Mouse (Mus musculus) hindbrain, embryonic 13.5 days (tissue): ENCODE results near the gene Slc25a44. TPM values are rescaled to one million over a fixed set of nuclear protein-coding genes. Genes with fewer than 3 reads are reported as not detected.
A peak's percentile ranks its signal among the peaks of the same experiment; 100 is the strongest.

Source experiments
- ATAC-seq: fragments of 200-750 bp; cut with Nextera tagmentation; 2 replicates; pipeline ENCODE4 v1.8.0; 2017; ENCODE audit warnings: moderate TSS enrichment; ENCODE audit not compliant: low FRiP score
- H3K27ac ChIP-seq: fragments of 300-500 bp; sonication (generic); 2 replicates; pipeline ENCODE4 v1.5.1; 2015; ENCODE audit warnings: inconsistent platforms, mild to moderate bottlenecking, moderate library complexity
- H3K27me3 ChIP-seq: fragments of 300-500 bp; sonication (generic); 2 replicates; pipeline ENCODE4 v1.6.1; 2015; ENCODE audit warnings: mild to moderate bottlenecking, inconsistent platforms
- H3K36me3 ChIP-seq: fragments of 300-500 bp; sonication (generic); 2 replicates; pipeline ENCODE4 v1.6.1; 2015; ENCODE audit warnings: mild to moderate bottlenecking, inconsistent platforms
- H3K4me1 ChIP-seq: fragments of 300-500 bp; sonication (generic); replicated peaks from 2 replicates; pipeline ENCODE4 v1.6.1; 2015; ENCODE audit warnings: inconsistent platforms
- H3K4me2 ChIP-seq: fragments of 300-500 bp; sonication (generic); 2 replicates; pipeline ENCODE4 v1.6.1; 2015; ENCODE audit warnings: inconsistent platforms, mild to moderate bottlenecking, moderate library complexity
- H3K4me3 ChIP-seq: fragments of 300-500 bp; sonication (generic); 2 replicates; pipeline ENCODE4 v1.5.1; 2015; ENCODE audit warnings: mild to moderate bottlenecking, inconsistent platforms
- H3K9ac ChIP-seq: fragments of 300-500 bp; sonication (generic); 2 replicates; pipeline ENCODE4 v1.6.1; 2015; ENCODE audit warnings: mild to moderate bottlenecking, inconsistent platforms
- H3K9me3 ChIP-seq: fragments of 300-500 bp; sonication (generic); 2 replicates; pipeline ENCODE4 v1.6.1; 2016; ENCODE audit warnings: inconsistent platforms
- WGBS: fragments of 180-500 bp; shearing (Covaris S2); methylation state at CpG from one replicate; pipeline ENCODE4 v1.1.7; 2015; 5-methylcytosine and 5-hydroxymethylcytosine counted together
- polyA plus RNA-seq: library from polyadenylated mRNA; unstranded; fragments of >200 nt; fragmentation: Nextera tagmentation; extraction: Ambion mirVana; gene quantifications from 2 replicates; pipeline ENCODE4 v1.2.1, GENCODE M21; 2015

Gene Slc25a44
- polyA plus RNA-seq, 1 experiment from 2014 or later = 32.5 TPM

DNA sequence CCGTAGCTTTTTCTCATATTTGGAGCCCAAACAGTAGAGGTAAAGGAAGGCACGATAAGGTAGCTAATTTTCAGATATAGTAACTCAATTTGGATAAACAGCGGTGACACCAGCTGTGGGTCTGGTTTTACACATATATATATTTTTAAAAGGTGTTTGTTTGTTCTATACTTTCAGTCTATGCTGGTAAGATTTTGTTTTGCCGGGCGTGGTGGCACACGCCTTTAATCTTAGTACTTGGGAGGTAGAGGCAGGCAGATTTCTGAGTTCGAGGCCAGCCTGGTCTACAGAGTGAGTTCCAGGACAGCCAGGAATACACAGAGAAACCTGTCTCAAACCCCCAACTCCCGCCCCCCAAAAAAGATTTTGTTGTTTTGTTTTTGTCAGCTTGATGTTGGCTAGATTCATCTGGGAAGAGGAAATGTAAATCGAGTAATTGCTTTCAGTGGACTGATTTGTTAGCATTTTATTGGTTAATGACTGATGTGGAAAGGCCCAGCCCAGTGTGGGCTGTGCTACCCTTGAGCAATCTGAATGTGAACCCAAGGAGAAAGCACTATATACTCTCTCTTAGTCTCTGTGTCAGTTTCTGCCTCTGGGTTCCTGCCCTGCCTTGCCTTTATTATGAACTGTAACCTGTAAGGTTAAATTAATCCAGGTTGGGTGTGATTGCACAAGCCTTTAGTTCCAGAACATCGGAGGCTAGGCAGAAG is 925 bp upstream of the Slc25a44 start:
- 0 out of 2 replicates have a peak overlapping the region, but pooled peaks have one; percentile 37 for H3K4me2 ChIP-seq
- H3K27me3 ChIP-seq = no peaks in the 10 kb centered on the region
- no peak overlapping the region for H3K27ac ChIP-seq
- ATAC-seq = no peak
- peaks cover 33% of the 10 kb centered on the region for H3K4me1 ChIP-seq
- H3K9ac ChIP-seq = no peak overlapping the region
- WGBS = 89% methylated on average over 10 of the region's 10 CpGs
- no peaks in the 10 kb centered on the region for H3K9me3 ChIP-seq
- H3K36me3 ChIP-seq = peaks cover 8% of the 10 kb centered on the region
- no peak overlapping the region for H3K4me3 ChIP-seq

GRCm38 (mm10) chr3:88425330-88425689 is 371 bp upstream of the Slc25a44 start:
- H3K4me2 ChIP-seq = peak overlapping the region; percentile 37; the same call in 1 of the 2 replicates
- no peaks in the 10 kb centered on the region for H3K27me3 ChIP-seq
- H3K4me3 ChIP-seq = peak overlapping the region; percentile 79; the same call in 1 of the 2 replicates
- H3K36me3 ChIP-seq = peaks cover 14% of the 10 kb centered on the region
- ATAC-seq = no peak; the same call in 1 of the 2 replicates
- H3K9me3 ChIP-seq = no peaks in the 10 kb centered on the region
- H3K9ac ChIP-seq = no peak overlapping the region
- 12% methylated on average over 2 of the region's 2 CpGs for WGBS
- H3K27ac ChIP-seq = 0 out of 2 replicates have a peak overlapping the region, but pooled peaks have one; percentile 91
- peaks cover 33% of the 10 kb centered on the region for H3K4me1 ChIP-seq

DNA sequence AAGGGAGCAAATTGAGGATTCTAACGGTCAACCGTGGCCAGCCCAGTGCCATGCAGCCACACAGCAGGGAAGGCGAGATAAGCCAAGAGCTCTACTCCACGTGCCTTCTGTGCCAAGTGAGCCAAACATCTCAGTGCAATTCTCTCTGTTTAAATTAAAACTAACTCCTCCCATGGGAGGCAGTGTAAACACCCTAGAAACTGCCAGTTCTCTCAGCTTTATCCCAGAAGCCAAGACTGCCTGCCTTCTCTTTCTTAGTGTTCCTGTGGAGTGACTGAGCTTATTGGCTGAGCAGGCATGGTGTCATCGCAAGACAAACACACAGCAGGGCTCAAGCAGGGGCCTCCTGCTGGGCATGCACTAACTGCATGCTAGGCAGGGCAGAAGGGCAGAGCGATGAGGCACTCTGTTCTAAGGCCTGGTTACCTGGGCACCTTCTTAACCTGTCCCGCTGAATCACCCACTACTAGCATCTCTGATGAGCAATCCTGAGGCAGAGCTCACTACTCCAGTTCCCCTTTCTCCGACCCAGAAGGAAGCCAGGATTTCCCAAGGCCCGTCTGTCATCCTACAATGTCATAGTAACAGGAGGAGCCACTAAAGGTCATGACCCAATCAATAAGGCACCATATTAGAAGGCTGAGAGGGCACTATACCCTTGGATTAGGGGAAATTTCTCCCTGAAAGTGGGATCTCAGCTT is 2.8 kb downstream of the Slc25a44 start:
- Histone ChIP-seq H3K4me3 (no peak overlapping the region; the same call in 1 of the 2 replicates), H3K4me1 (peaks cover 52% of the 10 kb centered on the region), H3K27me3 (no peaks in the 10 kb centered on the region), H3K9ac (peak overlapping the region; percentile 56), H3K36me3 (peaks cover 44% of the 10 kb centered on the region), H3K4me2 (peak overlapping the region; percentile 17), H3K27ac (no peak overlapping the region), H3K9me3 (no peaks in the 10 kb centered on the region)
- ATAC-seq = no peak
- WGBS = 35% methylated on average over 9 of the region's 9 CpGs

DNA sequence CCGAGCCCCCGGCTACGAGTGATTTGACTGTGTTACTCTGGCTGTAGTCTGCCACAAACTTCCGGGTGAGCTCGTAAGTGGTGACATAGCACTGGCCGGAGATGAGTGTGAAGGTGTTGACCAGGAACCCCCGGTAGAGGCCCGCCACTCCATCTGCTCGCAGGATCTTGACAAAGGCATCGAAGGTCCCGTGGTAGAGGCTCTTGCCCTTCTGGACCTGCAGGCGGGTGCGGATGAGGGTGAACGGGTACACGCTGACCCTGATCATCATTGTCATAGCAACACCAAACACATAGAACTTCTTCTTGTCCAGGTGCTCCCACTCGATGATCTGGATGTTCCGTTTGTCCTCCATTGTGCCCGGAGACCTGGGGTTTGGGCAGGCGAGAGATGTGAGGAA is 4.2 kb downstream of the Slc25a44 start:
- Histone ChIP-seq H3K4me1 (peaks cover 52% of the 10 kb centered on the region), H3K9me3 (no peaks in the 10 kb centered on the region), H3K36me3 (peaks cover 58% of the 10 kb centered on the region), H3K9ac (no peak overlapping the region), H3K4me2 (no peak overlapping the region), H3K27me3 (no peaks in the 10 kb centered on the region), H3K27ac (no peak overlapping the region), H3K4me3 (no peak overlapping the region)
- 96% methylated on average over 19 of the region's 19 CpGs for WGBS
- no peak for ATAC-seq

- H3K9me3 ChIP-seq = no peaks in the 10 kb centered on the region
- no peak overlapping the region for H3K4me3 ChIP-seq
- peaks cover 36% of the 10 kb centered on the region for H3K4me1 ChIP-seq
- H3K9ac ChIP-seq = no peak overlapping the region
- H3K4me2 ChIP-seq = no peak overlapping the region
- H3K27me3 ChIP-seq = no peaks in the 10 kb centered on the region
- no peak overlapping the region for H3K27ac ChIP-seq
- ATAC-seq = no peak
- 88% methylated on average over 6 of the region's 6 CpGs for WGBS
- H3K36me3 ChIP-seq = peaks cover 85% of the 10 kb centered on the region
These were observed 6.9 kb downstream of the Slc25a44 start for GRCm38 (mm10) chr3:88418016-88418415.

DNA sequence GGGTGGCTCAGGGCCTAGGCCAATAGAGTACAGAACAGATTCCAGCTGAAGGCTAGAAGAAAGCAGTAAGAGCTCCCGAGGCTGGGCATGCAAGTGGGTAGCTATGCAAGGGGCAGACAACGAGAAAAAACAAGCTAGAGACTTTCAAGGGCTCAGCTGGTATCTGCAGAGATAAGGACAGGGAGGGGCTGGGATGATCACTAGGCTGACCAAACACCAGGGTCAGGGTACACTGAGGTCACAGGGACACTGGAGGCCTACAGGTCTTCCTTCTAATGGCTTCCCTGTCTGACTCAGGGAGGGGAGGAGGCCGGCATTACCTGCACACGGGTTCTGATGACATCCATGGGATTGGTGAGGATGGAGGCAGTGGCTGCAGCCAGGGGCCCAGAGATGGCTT is 9.3 kb downstream of the Slc25a44 start:
- peak overlapping the region; percentile 3; the same call in 1 of the 2 replicates for H3K9ac ChIP-seq
- peaks cover 95% of the 10 kb centered on the region for H3K36me3 ChIP-seq
- no peak for ATAC-seq
- H3K27ac ChIP-seq = no peak overlapping the region
- H3K9me3 ChIP-seq = no peaks in the 10 kb centered on the region
- peaks cover 25% of the 10 kb centered on the region for H3K4me1 ChIP-seq
- no peaks in the 10 kb centered on the region for H3K27me3 ChIP-seq
- H3K4me3 ChIP-seq = no peak overlapping the region
- WGBS = 89% methylated on average over 4 of the region's 4 CpGs
- H3K4me2 ChIP-seq = no peak overlapping the region

DNA sequence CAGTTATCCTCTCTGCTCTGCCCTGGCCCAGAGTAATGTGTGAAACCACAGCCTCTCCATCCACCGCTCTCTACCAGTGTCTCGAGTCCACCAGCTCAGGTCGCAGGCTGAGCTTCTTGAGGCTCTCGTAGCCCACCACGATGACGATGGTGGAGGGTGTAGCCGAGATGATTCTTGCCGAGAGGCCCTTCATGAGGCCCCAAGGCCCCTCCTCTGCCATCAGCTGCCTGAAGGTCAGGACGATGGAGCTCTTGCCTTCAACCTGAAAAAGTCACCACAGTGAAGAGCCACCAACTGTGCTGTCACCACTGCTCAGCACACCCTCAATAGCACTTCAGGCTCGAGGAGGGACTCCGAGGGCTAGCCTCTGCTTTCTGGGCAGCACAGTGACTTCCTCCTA is 12.3 kb downstream of the Slc25a44 start:
- Histone ChIP-seq H3K27ac (no peak overlapping the region), H3K4me3 (no peak overlapping the region), H3K27me3 (no peaks in the 10 kb centered on the region), H3K36me3 (peaks cover 65% of the 10 kb centered on the region), H3K9me3 (no peaks in the 10 kb centered on the region), H3K4me2 (no peak overlapping the region), H3K9ac (no peak overlapping the region), H3K4me1 (peaks cover 27% of the 10 kb centered on the region)
- 93% methylated on average over 11 of the region's 11 CpGs for WGBS
- no peak for ATAC-seq

DNA sequence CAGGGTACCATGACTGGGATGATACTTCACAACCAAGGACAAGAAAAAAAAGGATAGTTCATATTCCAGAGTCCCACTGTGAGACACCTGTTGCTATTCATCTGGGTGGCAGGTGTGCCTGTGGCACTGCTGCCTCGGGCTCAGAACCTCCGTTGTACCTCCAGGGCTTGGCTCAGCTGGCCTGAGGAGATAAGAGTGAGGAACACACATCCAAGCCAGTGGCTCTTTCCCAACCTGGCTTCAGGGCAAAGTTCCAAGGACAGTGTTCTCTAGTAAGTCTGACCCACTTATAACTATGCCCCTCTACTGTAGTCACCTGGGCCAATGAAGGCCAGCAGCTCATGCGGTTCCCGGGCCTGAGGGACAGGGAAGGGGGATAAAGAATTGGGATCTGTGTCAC is 13.3 kb downstream of the Slc25a44 start:
- peaks cover 27% of the 10 kb centered on the region for H3K4me1 ChIP-seq
- H3K27me3 ChIP-seq = no peaks in the 10 kb centered on the region
- H3K4me3 ChIP-seq = no peak overlapping the region
- peaks cover 57% of the 10 kb centered on the region for H3K36me3 ChIP-seq
- no peak overlapping the region for H3K27ac ChIP-seq
- WGBS = 89% methylated on average over 4 of the region's 4 CpGs
- no peak for ATAC-seq
- H3K9me3 ChIP-seq = no peaks in the 10 kb centered on the region
- no peak overlapping the region for H3K9ac ChIP-seq
- H3K4me2 ChIP-seq = no peak overlapping the region

- H3K9ac ChIP-seq = peak overlapping the region; percentile 83; the same call in 1 of the 2 replicates
- no peaks in the 10 kb centered on the region for H3K27me3 ChIP-seq
- peaks cover 46% of the 10 kb centered on the region for H3K36me3 ChIP-seq
- peak overlapping the region; percentile 92; the same call in 1 of the 2 replicates for H3K27ac ChIP-seq
- ATAC-seq = no peak
- H3K4me3 ChIP-seq = peak overlapping the region; percentile 61
- 31% methylated on average over 7 of the region's 7 CpGs for WGBS
- H3K4me2 ChIP-seq = peak overlapping the region; percentile 76
- no peaks in the 10 kb centered on the region for H3K9me3 ChIP-seq
- peaks cover 27% of the 10 kb centered on the region for H3K4me1 ChIP-seq
These were observed 14.3 kb downstream of the Slc25a44 start for GRCm38 (mm10) chr3:88410645-88411031.

- Histone ChIP-seq H3K4me2 (peak within 1 kb of the TSS; percentile 76), H3K36me3 (peaks cover 40% of the 10 kb centered on the region), H3K27me3 (no peaks in the 10 kb centered on the region), H3K9me3 (no peaks in the 10 kb centered on the region), H3K4me1 (peaks cover 27% of the 10 kb centered on the region), H3K27ac (peak within 1 kb of the TSS; percentile 92), H3K4me3 (peak within 1 kb of the TSS; percentile 61), H3K9ac (peak within 1 kb of the TSS; percentile 83)
- WGBS = under 1% methylated on average over 54 of the region's 54 CpGs
- peak; percentile 94 for ATAC-seq
These were observed 14.9 kb downstream of the Slc25a44 start, which contains the start of gene Pmf1 for GRCm38 (mm10) chr3:88409741-88410644. Gene Pmf1, minus strand, starts transcription at chr3:88410331.

- Histone ChIP-seq H3K9ac (peak overlapping the region; percentile 83), H3K4me3 (peak overlapping the region; percentile 61), H3K4me1 (peaks cover 27% of the 10 kb centered on the region), H3K9me3 (no peaks in the 10 kb centered on the region), H3K4me2 (peak overlapping the region; percentile 76), H3K27me3 (no peaks in the 10 kb centered on the region), H3K27ac (no peak overlapping the region), H3K36me3 (peaks cover 30% of the 10 kb centered on the region)
- ATAC-seq = no peak
- WGBS = 67% methylated on average over 5 of the region's 5 CpGs
These were observed 16.0 kb downstream of the Slc25a44 start for GRCm38 (mm10) chr3:88408953-88409352.

DNA sequence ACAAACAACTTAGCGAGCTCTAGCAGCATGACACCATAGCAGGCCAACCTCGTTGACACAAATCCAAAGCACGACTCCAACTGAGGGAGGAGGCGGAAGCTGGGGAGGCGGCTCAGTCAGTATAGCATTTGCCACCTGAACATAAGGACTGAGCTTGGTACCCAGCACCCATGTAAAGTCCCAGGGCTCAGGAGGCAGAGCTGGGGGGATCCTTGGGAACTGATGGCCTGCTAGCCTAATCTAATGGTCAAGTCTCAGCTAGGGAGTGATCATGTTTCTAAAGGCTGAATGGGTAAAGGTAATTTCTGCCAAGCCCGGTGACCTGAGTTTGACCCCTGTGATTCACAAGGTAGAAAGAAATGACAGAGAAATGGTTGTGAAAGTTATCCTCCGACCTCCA is 17.4 kb downstream of the Slc25a44 start:
- WGBS = 61% methylated on average over 7 of the region's 7 CpGs

More for the DNA sequence above, 17.4 kb downstream of the Slc25a44 start:
- H3K27ac ChIP-seq = no peak overlapping the region
- H3K4me2 ChIP-seq = no peak overlapping the region
- no peak overlapping the region for H3K4me3 ChIP-seq
- H3K36me3 ChIP-seq = peaks cover 16% of the 10 kb centered on the region
- H3K27me3 ChIP-seq = no peaks in the 10 kb centered on the region
- ATAC-seq = no peak
- peaks cover 27% of the 10 kb centered on the region for H3K4me1 ChIP-seq
- 0 out of 2 replicates have a peak overlapping the region, but pooled peaks have one; percentile 83 for H3K9ac ChIP-seq
- no peaks in the 10 kb centered on the region for H3K9me3 ChIP-seq
